ENCODE assay signal across 8 mouse cellular contexts in the genomic region with DNA sequence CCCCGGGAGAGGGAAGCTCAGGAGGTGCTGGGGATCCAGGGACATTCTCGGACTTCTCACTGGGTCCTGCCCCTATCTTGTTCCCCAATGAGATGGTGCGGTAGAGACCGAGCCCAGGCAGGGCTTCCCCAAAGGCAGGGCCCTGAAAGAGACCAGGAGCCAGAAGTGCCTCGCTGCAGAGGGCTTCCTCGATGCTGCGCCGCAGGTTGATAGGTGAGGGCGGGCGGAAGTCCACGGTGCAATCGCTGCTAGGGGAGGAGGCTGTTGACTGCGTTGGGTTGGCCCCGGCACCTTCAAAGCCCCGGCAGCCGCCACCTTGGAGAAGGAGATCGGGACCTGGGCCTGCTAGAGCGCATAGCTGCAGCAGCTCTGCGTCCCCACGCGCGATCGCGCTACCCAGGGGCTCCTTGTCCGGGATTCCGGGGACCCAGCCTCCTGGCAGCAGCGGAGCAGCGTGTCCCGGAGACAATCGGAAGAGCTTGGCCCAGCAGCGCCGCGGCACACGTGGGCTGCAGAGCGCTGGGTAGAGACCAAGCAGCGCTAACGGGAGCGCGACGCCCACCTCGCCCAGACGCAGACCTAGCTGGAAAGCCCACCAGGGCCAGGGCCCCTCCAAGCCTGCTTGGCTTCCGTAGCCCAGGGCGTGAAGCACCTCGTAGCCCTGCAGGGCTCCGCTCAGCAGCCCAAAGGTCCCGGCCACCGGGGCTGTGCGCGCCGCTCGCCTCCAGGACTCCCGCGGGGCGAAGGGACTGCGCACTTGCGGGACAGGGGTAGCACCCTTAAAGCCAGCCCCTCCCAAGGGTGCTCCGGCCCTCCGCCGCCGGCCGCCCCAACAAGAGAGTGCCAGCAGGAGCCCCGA. TPM values are rescaled to one million over a fixed set of nuclear protein-coding genes. Genes with fewer than 3 reads are reported as not detected.
DNase-seq lines count a peak whose midpoint lies in the region; ATAC-seq lines count a peak whose summit lies in the region.

No protein-coding gene starts in this region.

- DNase-seq in right cerebral cortex, postnatal 25 days, result peak; percentile 34
- no peak for DNase-seq in right cerebral cortex, adult 2 months (ENCODE audit: low spot score in 2 of 2)
- peak; percentile 47 for DNase-seq in cerebellum, adult 8-10 months
- DNase-seq in heart, embryonic 10.5 days (ENCODE audit: low spot score), result peak; percentile 80
- DNase-seq in spleen, postnatal 36 days (ENCODE audit: low spot score in 2 of 2), result peak; percentile 38 to 47
- DNase-seq in left cerebral cortex, adult 9 months (ENCODE audit: low spot score in 2 of 2), result no peak

- peaks cover 30% of the 10 kb centered on the region for H3K4me1 ChIP-seq in heart, embryonic 10.5 days
- peaks cover 18% of the 10 kb centered on the region for H3K4me1 ChIP-seq in kidney, embryonic 16.5 days (ENCODE audit: insufficient read depth, low read length)
- H3K4me1 ChIP-seq in megakaryocyte, embryonic 14.5 days, result peaks cover 36% of the 10 kb centered on the region

- H3K27ac ChIP-seq in heart, embryonic 10.5 days, result peak overlapping the region; percentile 78
- no peak overlapping the region for H3K27ac ChIP-seq in kidney, embryonic 16.5 days (ENCODE audit: low read length)

- H3K27me3 ChIP-seq in heart, embryonic 10.5 days (ENCODE audit: insufficient read depth, poor library complexity, severe bottlenecking), result peaks cover 74% of the 10 kb centered on the region
- peaks cover 77% of the 10 kb centered on the region for H3K27me3 ChIP-seq in kidney, embryonic 16.5 days (ENCODE audit: insufficient read depth, low read length)
- peaks cover 83% of the 10 kb centered on the region for H3K27me3 ChIP-seq in megakaryocyte, embryonic 14.5 days (replicated peaks)

- H3K36me3 ChIP-seq in heart, embryonic 10.5 days, result no peaks in the 10 kb centered on the region
- no peaks in the 10 kb centered on the region for H3K36me3 ChIP-seq in kidney, embryonic 16.5 days (ENCODE audit: insufficient read depth, low read length)
- no peaks in the 10 kb centered on the region for H3K36me3 ChIP-seq in megakaryocyte, embryonic 14.5 days (replicated peaks; ENCODE audit: low read length)

- under 1% methylated on average over 63 of the region's 63 CpGs for WGBS in heart, embryonic 10.5 days
- under 1% methylated on average over 63 of the region's 63 CpGs for WGBS in kidney, embryonic 16.5 days

- peak overlapping the region; percentile 67 for H3K9ac ChIP-seq in kidney, embryonic 16.5 days (replicated peaks; ENCODE audit: low read length)

- ATAC-seq in kidney, embryonic 16.5 days (ENCODE audit: low FRiP score, low TSS enrichment), result peak; percentile 41

- H3K9me3 ChIP-seq in heart, embryonic 10.5 days, result no peaks in the 10 kb centered on the region
- no peaks in the 10 kb centered on the region for H3K9me3 ChIP-seq in kidney, embryonic 16.5 days (ENCODE audit: low read length)
- H3K9me3 ChIP-seq in megakaryocyte, embryonic 14.5 days, result no peaks in the 10 kb centered on the region

- peak overlapping the region; percentile 95 for H3K4me2 ChIP-seq in kidney, embryonic 16.5 days (replicated peaks; ENCODE audit: low read depth, low read length)

- H3K4me3 ChIP-seq in heart, embryonic 10.5 days, result peak overlapping the region; percentile 69
- H3K4me3 ChIP-seq in kidney, embryonic 16.5 days (ENCODE audit: low read length), result peak overlapping the region; percentile 53
- peak overlapping the region; percentile 91 for H3K4me3 ChIP-seq in megakaryocyte, embryonic 14.5 days (replicated peaks)

RNA-seq across cellular contexts. Expression of a gene that starts 5.5 kb away (rescaled TPM):
- 30.0 and 44.4 TPM in 2 replicates for polyA plus RNA-seq in heart, embryonic 10.5 days (2016; fragmentation: Nextera tagmentation; extraction: Ambion mirVana)
- 45.9 and 53.6 TPM in 2 replicates for polyA plus RNA-seq in kidney, embryonic 16.5 days (2015; fragmentation: Nextera tagmentation; extraction: Ambion mirVana)
- polyA plus RNA-seq in megakaryocyte, embryonic 14.5 days (2012; ENCODE audit: insufficient read depth, low replicate concordance), result 0.61 and 10.4 TPM in 2 replicates

RNA-seq across cellular contexts. Expression of a gene that starts 9.1 kb away (rescaled TPM):
- polyA plus RNA-seq in heart, embryonic 10.5 days (2016; fragmentation: Nextera tagmentation; extraction: Ambion mirVana), result 3.2 and 4.3 TPM in 2 replicates
- 0.71 and 1.1 TPM in 2 replicates for polyA plus RNA-seq in kidney, embryonic 16.5 days (2015; fragmentation: Nextera tagmentation; extraction: Ambion mirVana)
- polyA plus RNA-seq in megakaryocyte, embryonic 14.5 days (2012; ENCODE audit: insufficient read depth, low replicate concordance), result 36.9 and 51.1 TPM in 2 replicates

RNA-seq across cellular contexts. Expression of a gene that starts 45.9 kb away (rescaled TPM):
- 50.7 and 54.0 TPM in 2 replicates for polyA plus RNA-seq in heart, embryonic 10.5 days (2016; fragmentation: Nextera tagmentation; extraction: Ambion mirVana)
- 49.1 and 50.3 TPM in 2 replicates for polyA plus RNA-seq in kidney, embryonic 16.5 days (2015; fragmentation: Nextera tagmentation; extraction: Ambion mirVana)
- 281 and 443 TPM in 2 replicates for polyA plus RNA-seq in megakaryocyte, embryonic 14.5 days (2012; ENCODE audit: insufficient read depth, low replicate concordance)

Comparison
In these comparisons a context has a peak if more than half of its experiments do, and no peak if none do; other contexts are left out.
1. DNase-seq: peak in right cerebral cortex, postnatal 25 days (single experiment), cerebellum, adult 8-10 months (single experiment), heart, embryonic 10.5 days (single experiment) and spleen, postnatal 36 days (2 of 2); none in right cerebral cortex, adult 2 months (0 of 2) and left cerebral cortex, adult 9 months (0 of 2).
2. Peak in every context shown above with its lines, with median percentiles within 50 percentile points of each other: H3K4me3 ChIP-seq.